Mouse (Mus musculus) megakaryocyte-erythroid progenitor cell, adult 5-6 weeks (primary cell): ENCODE data around the gene Clpb. TPM values are rescaled to one million over a fixed set of nuclear protein-coding genes. Genes with fewer than 3 reads are reported as not detected.

Source experiments
- ATAC-seq: replicated peaks from 2 replicates; pipeline ENCODE4 v1.8.0; 2016; ENCODE audit warnings: mild to moderate bottlenecking, inconsistent platforms; ENCODE audit not compliant: severe bottlenecking, poor library complexity, low FRiP score, low TSS enrichment
- total RNA-seq, 2 experiments: library from RNA; stranded (forward) in 1 of 2; stranded (reverse) in 1 of 2; fragments of 200-1000, 215-1000 nt in 1 of 2; fragments of >200 nt in 1 of 2; fragmentation: Nextera tagmentation in 1 of 2; gene quantifications; 2 replicates each; pipeline ENCODE4 v1.2.3; 2014 to 2017

Gene Clpb
- total RNA-seq, 2 experiments from 2014 or later = 26.2 to 28.3 TPM

DNA sequence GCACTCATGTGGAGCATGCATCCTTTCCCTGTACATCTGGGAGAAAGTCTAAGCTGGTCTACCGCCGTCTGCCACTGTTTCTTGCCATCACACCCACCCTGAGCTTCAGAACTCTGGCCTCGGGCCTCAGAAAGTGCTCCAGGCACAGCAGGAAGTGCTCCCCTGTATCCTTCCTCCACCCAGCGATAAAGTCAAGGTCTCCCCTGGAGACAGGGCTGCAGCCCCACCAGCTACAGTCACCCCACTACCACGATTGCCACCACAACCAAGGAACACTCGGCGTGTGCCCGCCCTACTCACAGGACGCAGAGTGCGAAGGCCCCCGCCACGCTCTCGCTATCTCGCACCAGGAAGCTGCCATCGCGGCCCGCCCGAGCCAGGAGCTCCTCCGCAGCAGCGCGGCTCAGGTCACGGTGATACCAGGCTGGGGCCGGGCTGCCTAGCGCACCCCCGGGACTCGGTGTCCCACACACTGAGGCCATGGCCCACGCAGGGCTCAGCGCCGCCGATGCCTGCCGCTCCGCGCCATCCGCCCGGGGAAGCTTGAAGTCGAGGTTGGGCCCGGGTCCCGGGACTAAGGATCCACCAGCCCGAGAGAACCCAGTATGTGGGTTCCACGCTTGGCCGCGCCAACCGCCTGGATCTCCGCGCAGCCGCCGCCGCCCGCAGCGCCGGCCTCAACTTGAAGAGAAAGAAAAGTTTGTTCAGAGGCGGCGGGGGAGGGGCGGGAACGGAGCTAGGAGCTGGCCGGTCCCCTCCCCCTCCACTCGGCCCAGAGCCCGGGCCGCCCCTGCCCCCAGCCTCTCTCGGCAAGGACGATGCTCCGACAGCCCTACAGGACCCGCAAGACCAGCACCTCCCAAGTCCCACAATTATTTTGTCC lies 173.1 kb downstream of the Clpb start:
- ATAC-seq = peak; percentile 70

DNA sequence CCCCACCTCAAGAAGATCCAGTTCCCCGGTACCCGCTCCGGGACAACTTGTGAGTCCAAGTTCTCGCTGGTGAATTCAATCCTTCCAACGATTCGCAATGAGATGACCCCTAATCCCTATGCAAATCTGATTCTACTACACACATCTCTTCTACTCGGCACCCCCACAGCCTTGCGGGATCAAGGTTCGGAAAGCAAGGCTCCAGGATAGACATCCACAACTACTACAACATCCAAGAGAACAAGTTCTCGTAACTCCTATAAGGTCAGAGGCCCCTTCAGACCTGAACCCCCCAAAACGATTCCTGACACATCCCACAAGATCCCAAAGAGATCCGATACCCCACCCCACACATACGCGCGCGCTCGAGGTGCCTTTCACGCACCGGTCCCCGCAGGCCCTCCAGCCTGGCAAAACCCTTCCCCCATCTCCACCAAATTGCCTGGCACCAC lies 173.7 kb downstream of the Clpb start:
- ATAC-seq = no peak

DNA sequence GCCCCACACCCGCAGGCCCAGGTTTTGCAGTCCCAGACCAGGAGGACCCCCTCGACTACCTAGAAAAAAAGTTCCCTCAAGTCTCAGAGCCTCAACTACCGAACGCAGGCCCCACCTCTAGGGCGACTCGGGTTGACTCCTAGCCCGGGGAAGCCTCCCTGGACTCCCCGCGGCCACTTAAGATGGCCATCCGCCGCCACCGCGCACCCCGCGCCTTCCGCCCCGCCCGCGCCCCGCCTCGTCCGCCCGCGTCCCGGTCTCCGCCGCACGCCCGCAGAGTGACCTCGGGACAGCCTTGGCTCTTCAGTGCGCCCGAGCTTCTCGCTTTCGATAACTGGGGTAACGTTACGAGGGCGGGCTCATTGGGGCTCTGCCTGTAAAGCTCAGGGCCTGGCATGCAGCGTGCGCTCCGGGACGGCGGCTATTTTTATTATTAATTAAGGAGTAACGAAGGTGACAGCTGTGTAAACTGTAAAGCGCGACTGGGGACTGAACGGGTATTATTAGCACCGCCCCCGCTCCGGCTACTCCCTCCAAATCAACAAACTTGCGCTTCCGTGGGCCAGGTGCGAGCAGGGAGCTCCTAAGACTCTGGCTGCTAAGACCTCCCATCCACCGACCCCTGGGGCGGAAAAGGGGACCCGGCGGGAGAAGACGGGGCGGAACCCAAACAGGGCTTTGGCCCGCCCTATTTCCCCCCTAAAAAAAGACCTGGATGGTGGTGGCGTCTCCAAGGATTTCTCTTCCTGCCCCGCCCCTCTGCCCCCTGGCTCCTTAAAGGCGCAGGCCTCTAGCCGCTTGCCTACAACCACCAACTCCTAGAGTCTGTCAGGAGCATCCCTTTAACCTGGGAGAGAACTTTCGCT lies 174.4 kb downstream of the Clpb start, which contains the start of gene Inppl1:
Gene Inppl1 (minus strand): TSS at position 624 of the 866 bp plus-strand sequence.
- peak; percentile 31; the same call in 1 of the 2 replicates for ATAC-seq

DNA sequence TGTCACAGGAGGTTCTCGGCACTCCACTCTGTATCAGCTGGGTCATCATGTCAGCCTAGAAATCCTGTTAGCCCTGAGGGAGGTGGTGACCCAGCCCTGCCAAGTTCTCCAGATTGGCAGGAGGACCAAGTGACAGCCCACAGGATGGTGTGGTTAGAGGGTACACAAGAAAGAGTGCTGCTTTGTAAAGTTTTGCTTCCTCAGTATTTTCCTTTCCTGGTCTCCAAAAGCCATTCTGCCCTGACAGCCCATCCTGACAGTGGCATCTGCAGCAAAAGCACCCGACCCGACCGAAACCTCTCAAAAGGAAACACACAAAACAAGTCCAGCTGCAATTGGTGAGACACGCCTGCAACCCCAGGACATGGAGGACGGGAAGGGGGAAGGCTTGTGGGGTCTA lies 180.8 kb downstream of the Clpb start:
- no peak for ATAC-seq

Other genes starting within 250 kb of the Clpb start
- 4.7 and 19.4 TPM in 2 replicates for gene Pde2a, start 241.9 kb upstream of the Clpb start, total RNA-seq (2014; fragmentation: Nextera tagmentation)
- gene Pde2a, start 241.9 kb upstream of the Clpb start, total RNA-seq (2017) = 4.5 and 6.0 TPM in 2 replicates
- gene Art2b, start 78.0 kb upstream of the Clpb start, total RNA-seq (2014; fragmentation: Nextera tagmentation) = 1.4 and 3.7 TPM in 2 replicates
- gene Art2b, start 78.0 kb upstream of the Clpb start, total RNA-seq (2017) = 0.84 and 2.7 TPM in 2 replicates
- not detected in 2 replicates for gene Phox2a, start 154.7 kb downstream of the Clpb start, total RNA-seq (2014; fragmentation: Nextera tagmentation)
- not detected in 2 replicates for gene Phox2a, start 154.7 kb downstream of the Clpb start, total RNA-seq (2017)
- gene Inppl1, start 174.6 kb downstream of the Clpb start, total RNA-seq (2014; fragmentation: Nextera tagmentation) = 2.1 and 4.6 TPM in 2 replicates
- gene Inppl1, start 174.6 kb downstream of the Clpb start, total RNA-seq (2017) = 3.5 and 10.2 TPM in 2 replicates
- not detected in 2 replicates for gene Folr2, start 193.6 kb downstream of the Clpb start, total RNA-seq (2014; fragmentation: Nextera tagmentation)
- gene Folr2, start 193.6 kb downstream of the Clpb start, total RNA-seq (2017) = not detected in 2 replicates
- gene Anapc15, start 200.1 kb downstream of the Clpb start, total RNA-seq (2014; fragmentation: Nextera tagmentation) = 131 and 132 TPM in 2 replicates
- gene Anapc15, start 200.1 kb downstream of the Clpb start, total RNA-seq (2017) = 85.3 and 93.1 TPM in 2 replicates
- gene Folr1, start 207.2 kb downstream of the Clpb start, total RNA-seq (2014; fragmentation: Nextera tagmentation) = 1.3 TPM in 1 of 2 replicates, not detected in the other
- not detected in 2 replicates for gene Folr1, start 207.2 kb downstream of the Clpb start, total RNA-seq (2017)
- gene Lamtor1, start 242.3 kb downstream of the Clpb start, total RNA-seq (2014; fragmentation: Nextera tagmentation) = 47.6 and 53.1 TPM in 2 replicates
- gene Lamtor1, start 242.3 kb downstream of the Clpb start, total RNA-seq (2017) = 48.8 and 57.6 TPM in 2 replicates
- gene Tomt, start 242.7 kb downstream of the Clpb start, total RNA-seq (2014; fragmentation: Nextera tagmentation) = 0.12 TPM in 1 of 2 replicates, not detected in the other
- 0.23 TPM in 1 of 2 replicates, not detected in the other for gene Tomt, start 242.7 kb downstream of the Clpb start, total RNA-seq (2017)